Mouse (Mus musculus): Measurements from ENCODE around the gene Map3k3. TPM values are rescaled to one million over a fixed set of nuclear protein-coding genes. Genes with fewer than 3 reads are reported as not detected.
A peak's percentile ranks its signal among the peaks of the same experiment; 100 is the strongest.

Gene Map3k3
- polyA plus RNA-seq, 1 experiment from 2014 or later: 9.0 TPM

DNA sequence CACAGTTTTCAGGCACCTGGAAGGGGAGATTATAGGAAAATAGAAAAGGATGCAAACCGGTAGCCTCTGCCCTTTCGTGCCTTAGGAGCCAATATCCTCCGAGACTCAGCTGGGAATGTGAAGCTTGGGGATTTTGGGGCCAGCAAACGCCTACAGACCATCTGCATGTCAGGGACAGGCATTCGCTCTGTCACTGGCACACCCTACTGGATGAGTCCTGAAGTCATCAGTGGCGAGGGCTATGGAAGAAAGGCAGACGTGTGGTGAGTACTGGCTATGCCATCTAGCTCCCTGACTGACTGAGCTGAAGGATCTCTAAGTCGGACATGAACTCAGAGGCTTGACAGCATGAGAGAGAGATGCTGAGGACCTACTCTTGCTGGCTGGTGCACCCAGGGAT is 67.7 kb downstream of the Map3k3 start:
- Histone ChIP-seq H3K36me3 (ENCODE audit: control insufficient read depth, insufficient read depth, low read length) (peaks cover 94% of the 10 kb centered on the region), H3K27ac (ENCODE audit: low read depth, low read length) (no peak overlapping the region), H3K4me1 (ENCODE audit: control insufficient read depth, insufficient read depth, low read length) (no peaks in the 10 kb centered on the region), H3K27me3 (replicated peaks; ENCODE audit: control insufficient read depth, insufficient read depth, low read length) (no peaks in the 10 kb centered on the region), H3K4me3 (ENCODE audit: low read depth, low read length) (no peak overlapping the region), H3K9me3 (replicated peaks; ENCODE audit: control insufficient read depth, low read length) (no peaks in the 10 kb centered on the region), H3K9ac (ENCODE audit: low read length) (no peak overlapping the region), H3K4me2 (ENCODE audit: low read length) (no peak overlapping the region)
- no peak for ATAC-seq
- no peak for DNase-seq (ENCODE audit: low spot score)
- WGBS: 84% methylated on average over 8 of the region's 8 CpGs

- H3K36me3 ChIP-seq (ENCODE audit: control insufficient read depth, insufficient read depth, low read length): peaks cover 86% of the 10 kb centered on the region
- H3K27ac ChIP-seq (ENCODE audit: low read depth, low read length): no peak overlapping the region
- ATAC-seq (no peak), DNase-seq (ENCODE audit: low spot score) (no peak)
- WGBS: 84% methylated on average over 5 of the region's 5 CpGs
- no peaks in the 10 kb centered on the region for H3K27me3 ChIP-seq (replicated peaks; ENCODE audit: control insufficient read depth, insufficient read depth, low read length)
- no peak overlapping the region for H3K9ac ChIP-seq (ENCODE audit: low read length)
- H3K4me1 ChIP-seq (ENCODE audit: control insufficient read depth, insufficient read depth, low read length): peaks cover 8% of the 10 kb centered on the region
- H3K9me3 ChIP-seq (replicated peaks; ENCODE audit: control insufficient read depth, low read length): no peaks in the 10 kb centered on the region
- H3K4me2 ChIP-seq (ENCODE audit: low read length): no peak overlapping the region
- H3K4me3 ChIP-seq (ENCODE audit: low read depth, low read length): no peak overlapping the region
Observed at GRCm38 (mm10) chr11:106154091-106154490, 69.7 kb downstream of the Map3k3 start.

DNA sequence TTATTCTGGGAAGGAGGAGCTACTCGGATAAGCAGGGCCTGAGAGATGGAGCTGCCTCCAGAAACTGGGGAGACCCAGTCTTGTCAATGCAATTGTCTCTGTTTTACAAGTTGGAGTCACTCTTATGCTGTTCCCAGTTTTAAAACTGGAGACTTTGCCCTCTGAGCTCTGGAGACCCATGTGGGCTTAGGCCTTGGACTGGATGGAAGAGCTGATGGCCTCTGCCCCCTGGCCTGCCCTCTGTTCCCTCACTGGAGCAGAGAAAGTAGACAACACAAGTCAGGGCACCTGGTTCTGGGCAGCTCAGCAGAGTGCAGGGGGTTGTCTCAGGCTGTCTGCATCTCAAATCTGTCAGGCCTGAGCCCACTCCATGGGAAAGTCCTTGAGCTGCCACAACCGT is 70.4 kb downstream of the Map3k3 start:
- ATAC-seq: no peak
- WGBS: 73% methylated on average over 2 of the region's 2 CpGs
- H3K36me3 ChIP-seq (ENCODE audit: control insufficient read depth, insufficient read depth, low read length): peaks cover 79% of the 10 kb centered on the region
- H3K27me3 ChIP-seq (replicated peaks; ENCODE audit: control insufficient read depth, insufficient read depth, low read length): no peaks in the 10 kb centered on the region
- H3K4me1 ChIP-seq (ENCODE audit: control insufficient read depth, insufficient read depth, low read length): peaks cover 11% of the 10 kb centered on the region
- H3K9me3 ChIP-seq (replicated peaks; ENCODE audit: control insufficient read depth, low read length): no peaks in the 10 kb centered on the region
- no peak for DNase-seq (ENCODE audit: low spot score)
- H3K4me2 ChIP-seq (ENCODE audit: low read length): no peak overlapping the region
- H3K27ac ChIP-seq (ENCODE audit: low read depth, low read length): no peak overlapping the region
- no peak overlapping the region for H3K4me3 ChIP-seq (ENCODE audit: low read depth, low read length)
- H3K9ac ChIP-seq (ENCODE audit: low read length): no peak overlapping the region

GRCm38 (mm10) chr11:106155761-106156160 is 71.3 kb downstream of the Map3k3 start:
- peaks cover 12% of the 10 kb centered on the region for H3K4me1 ChIP-seq (ENCODE audit: control insufficient read depth, insufficient read depth, low read length)
- no peaks in the 10 kb centered on the region for H3K9me3 ChIP-seq (replicated peaks; ENCODE audit: control insufficient read depth, low read length)
- DNase-seq (ENCODE audit: low spot score) (no peak), ATAC-seq (no peak)
- no peak overlapping the region for H3K4me2 ChIP-seq (ENCODE audit: low read length)
- peaks cover 69% of the 10 kb centered on the region for H3K36me3 ChIP-seq (ENCODE audit: control insufficient read depth, insufficient read depth, low read length)
- no peak overlapping the region for H3K9ac ChIP-seq (ENCODE audit: low read length)
- H3K27ac ChIP-seq (ENCODE audit: low read depth, low read length): no peak overlapping the region
- no peaks in the 10 kb centered on the region for H3K27me3 ChIP-seq (replicated peaks; ENCODE audit: control insufficient read depth, insufficient read depth, low read length)
- 85% methylated on average over 3 of the region's 3 CpGs for WGBS
- H3K4me3 ChIP-seq (ENCODE audit: low read depth, low read length): no peak overlapping the region

GRCm38 (mm10) chr11:106156257-106156656 is 71.8 kb downstream of the Map3k3 start:
- Histone ChIP-seq H3K4me1 (ENCODE audit: control insufficient read depth, insufficient read depth, low read length) (peaks cover 17% of the 10 kb centered on the region), H3K36me3 (ENCODE audit: control insufficient read depth, insufficient read depth, low read length) (peaks cover 64% of the 10 kb centered on the region), H3K4me3 (ENCODE audit: low read depth, low read length) (no peak overlapping the region), H3K9me3 (replicated peaks; ENCODE audit: control insufficient read depth, low read length) (no peaks in the 10 kb centered on the region), H3K9ac (ENCODE audit: low read length) (no peak overlapping the region), H3K27ac (ENCODE audit: low read depth, low read length) (no peak overlapping the region), H3K4me2 (ENCODE audit: low read length) (no peak overlapping the region), H3K27me3 (replicated peaks; ENCODE audit: control insufficient read depth, insufficient read depth, low read length) (no peaks in the 10 kb centered on the region)
- 88% methylated on average over 1 of the region's 1 CpGs for WGBS
- ATAC-seq (no peak), DNase-seq (ENCODE audit: low spot score) (no peak)

- Histone ChIP-seq H3K4me3 (ENCODE audit: low read depth, low read length) (no peak overlapping the region), H3K27ac (ENCODE audit: low read depth, low read length) (no peak overlapping the region), H3K36me3 (ENCODE audit: control insufficient read depth, insufficient read depth, low read length) (peaks cover 56% of the 10 kb centered on the region), H3K27me3 (replicated peaks; ENCODE audit: control insufficient read depth, insufficient read depth, low read length) (no peaks in the 10 kb centered on the region), H3K4me1 (ENCODE audit: control insufficient read depth, insufficient read depth, low read length) (peaks cover 20% of the 10 kb centered on the region), H3K4me2 (ENCODE audit: low read length) (no peak overlapping the region), H3K9me3 (replicated peaks; ENCODE audit: control insufficient read depth, low read length) (no peaks in the 10 kb centered on the region), H3K9ac (ENCODE audit: low read length) (no peak overlapping the region)
- no peak for DNase-seq (ENCODE audit: low spot score)
- no peak for ATAC-seq
- WGBS: 94% methylated on average over 7 of the region's 7 CpGs
Observed at GRCm38 (mm10) chr11:106157154-106157553, 72.7 kb downstream of the Map3k3 start.

- peaks cover 20% of the 10 kb centered on the region for H3K4me1 ChIP-seq (ENCODE audit: control insufficient read depth, insufficient read depth, low read length)
- peak overlapping the region; percentile 96 for H3K4me2 ChIP-seq (ENCODE audit: low read length)
- no peaks in the 10 kb centered on the region for H3K9me3 ChIP-seq (replicated peaks; ENCODE audit: control insufficient read depth, low read length)
- ATAC-seq (no peak), DNase-seq (ENCODE audit: low spot score) (peak; percentile 42)
- H3K27ac ChIP-seq (ENCODE audit: low read depth, low read length): peak overlapping the region; percentile 99
- 52% methylated on average over 14 of the region's 14 CpGs for WGBS
- H3K36me3 ChIP-seq (ENCODE audit: control insufficient read depth, insufficient read depth, low read length): peaks cover 48% of the 10 kb centered on the region
- H3K4me3 ChIP-seq (ENCODE audit: low read depth, low read length): peak overlapping the region; percentile 82
- H3K27me3 ChIP-seq (replicated peaks; ENCODE audit: control insufficient read depth, insufficient read depth, low read length): no peaks in the 10 kb centered on the region
- peak overlapping the region; percentile 97 for H3K9ac ChIP-seq (ENCODE audit: low read length)
Observed at GRCm38 (mm10) chr11:106158081-106158929, 73.9 kb downstream of the Map3k3 start.

- Histone ChIP-seq H3K4me1 (ENCODE audit: control insufficient read depth, insufficient read depth, low read length) (peaks cover 20% of the 10 kb centered on the region), H3K27ac (ENCODE audit: low read depth, low read length) (peak overlapping the region; percentile 99)
- ATAC-seq: no peak
Observed at GRCm38 (mm10) chr11:106158930-106159215, 74.5 kb downstream of the Map3k3 start.

DNA sequence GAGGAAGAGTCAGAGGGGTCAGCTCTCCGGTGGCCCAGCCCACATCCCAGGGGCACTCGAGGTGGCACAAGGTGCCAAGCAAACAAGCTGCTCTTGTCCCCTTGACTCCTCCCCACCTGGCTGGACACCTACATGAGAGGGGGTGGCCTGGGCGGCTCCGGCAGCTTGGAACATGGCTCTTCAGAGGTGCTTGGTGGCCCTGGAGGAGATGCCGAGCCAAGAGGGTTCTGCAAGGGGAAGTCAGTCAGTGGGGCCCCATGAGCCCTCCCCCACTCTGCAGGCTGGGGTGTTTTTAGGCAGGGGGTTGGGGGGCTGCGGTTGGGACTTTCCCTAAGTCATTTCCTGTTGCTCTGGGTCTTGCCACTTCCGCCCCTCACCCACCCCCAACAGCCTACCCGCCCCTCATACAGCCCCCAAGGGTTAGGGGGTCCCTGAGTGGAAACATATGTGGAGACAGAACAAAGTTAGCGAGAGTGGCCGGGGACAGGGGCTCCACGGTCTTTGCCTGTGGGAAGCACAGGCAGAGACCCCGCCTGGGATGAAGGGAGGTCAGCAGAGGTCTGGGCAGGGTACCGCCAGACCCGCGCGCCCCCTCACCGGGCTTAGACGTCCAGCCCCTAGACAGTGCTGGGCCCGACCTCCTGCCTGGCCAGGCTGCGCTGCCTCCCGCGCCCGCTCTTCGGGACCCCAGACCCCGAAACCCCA is 75.0 kb downstream of the Map3k3 start:
- peaks cover 49% of the 10 kb centered on the region for H3K36me3 ChIP-seq (ENCODE audit: control insufficient read depth, insufficient read depth, low read length)
- DNase-seq (ENCODE audit: low spot score) (peak; percentile 41), ATAC-seq (peak; percentile 47)
- peak overlapping the region; percentile 99 for H3K27ac ChIP-seq (ENCODE audit: low read depth, low read length)
- H3K9ac ChIP-seq (ENCODE audit: low read length): peak overlapping the region; percentile 97
- H3K4me3 ChIP-seq (ENCODE audit: low read depth, low read length): peak overlapping the region; percentile 82
- peak overlapping the region; percentile 96 for H3K4me2 ChIP-seq (ENCODE audit: low read length)
- no peaks in the 10 kb centered on the region for H3K27me3 ChIP-seq (replicated peaks; ENCODE audit: control insufficient read depth, insufficient read depth, low read length)
- 2% methylated on average over 20 of the region's 25 CpGs for WGBS
- peaks cover 20% of the 10 kb centered on the region for H3K4me1 ChIP-seq (ENCODE audit: control insufficient read depth, insufficient read depth, low read length)
- H3K9me3 ChIP-seq (replicated peaks; ENCODE audit: control insufficient read depth, low read length): no peaks in the 10 kb centered on the region

More at GRCm38 (mm10) chr11:106158930-106159215, 74.5 kb downstream of the Map3k3 start:
- no peaks in the 10 kb centered on the region for H3K9me3 ChIP-seq (replicated peaks; ENCODE audit: control insufficient read depth, low read length)
- peak overlapping the region; percentile 97 for H3K9ac ChIP-seq (ENCODE audit: low read length)
- H3K36me3 ChIP-seq (ENCODE audit: control insufficient read depth, insufficient read depth, low read length): peaks cover 48% of the 10 kb centered on the region
- H3K4me2 ChIP-seq (ENCODE audit: low read length): peak overlapping the region; percentile 96
- peak; percentile 4 for DNase-seq (ENCODE audit: low spot score)
- no peaks in the 10 kb centered on the region for H3K27me3 ChIP-seq (replicated peaks; ENCODE audit: control insufficient read depth, insufficient read depth, low read length)
- H3K4me3 ChIP-seq (ENCODE audit: low read depth, low read length): peak overlapping the region; percentile 82
- WGBS: 38% methylated on average over 9 of the region's 9 CpGs
